Mouse (Mus musculus): ENCODE measurements around the gene Cald1.

The Cald1 gene

DNA sequence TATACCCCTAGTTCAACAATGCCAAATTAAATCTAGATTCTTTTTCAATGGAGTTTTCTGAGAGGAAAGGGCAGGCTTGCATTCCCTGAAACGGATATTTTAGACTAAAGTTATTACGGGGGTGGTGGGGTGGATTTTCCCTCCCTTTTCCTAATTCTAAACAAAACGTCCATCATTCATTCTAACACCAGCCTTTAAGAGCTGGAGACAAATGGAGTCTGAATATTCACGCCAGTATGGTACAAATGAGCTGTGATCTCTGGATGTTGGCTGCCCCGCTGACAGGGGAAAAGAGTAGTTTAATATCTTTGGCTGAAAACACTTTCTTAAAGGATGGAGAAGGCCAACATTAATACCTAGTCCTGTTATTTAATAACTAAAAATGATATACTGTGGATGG lies 66.4 kb downstream of the Cald1 start:
- ATAC-seq (ENCODE audit: low TSS enrichment): no peak

DNA sequence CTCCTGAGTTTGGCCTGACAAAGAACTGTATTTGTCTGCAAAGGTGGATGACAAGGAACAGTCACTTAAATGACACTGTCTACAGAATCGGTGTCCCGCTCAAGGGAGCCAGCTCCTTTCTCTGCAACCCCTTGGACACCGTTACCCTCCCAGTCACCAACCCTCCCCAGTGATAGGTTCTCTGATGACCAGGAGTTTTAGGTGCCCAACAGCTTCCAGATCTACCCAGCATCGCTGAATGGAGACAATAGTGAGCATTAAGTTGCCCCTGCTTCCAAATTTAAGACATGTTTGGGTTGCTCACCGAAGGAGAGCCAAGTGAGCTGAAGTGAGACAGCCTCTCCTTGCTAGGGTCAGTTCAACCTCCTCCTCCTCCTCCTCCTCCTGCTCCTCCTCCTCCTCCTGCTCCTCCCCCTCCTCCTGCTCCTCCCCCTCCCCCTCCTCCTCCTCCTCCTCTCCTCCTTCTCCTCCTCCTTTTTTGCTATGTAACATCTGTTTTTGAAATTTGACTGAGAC lies 70.5 kb downstream of the Cald1 start:
- no peak for ATAC-seq (ENCODE audit: low TSS enrichment)

DNA sequence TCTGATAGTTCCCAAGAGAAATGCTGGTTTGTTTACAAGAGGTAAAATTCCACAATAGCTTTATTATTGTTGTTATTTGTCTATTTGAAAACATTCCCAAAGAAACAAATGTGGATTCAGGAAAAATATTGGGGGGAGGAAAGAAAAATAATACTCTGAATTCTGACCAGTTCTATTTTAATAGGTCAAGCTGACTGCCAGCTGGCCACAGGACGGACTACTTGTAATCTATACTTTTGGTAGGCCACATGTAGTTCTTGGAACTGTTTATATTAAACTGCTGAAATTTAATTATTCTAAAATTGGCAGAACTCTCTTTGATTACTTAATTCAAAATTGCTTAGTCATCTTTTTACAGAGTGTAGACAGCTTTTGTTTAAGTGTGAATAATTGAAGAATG lies 73.1 kb downstream of the Cald1 start:
- no peak for ATAC-seq (ENCODE audit: low TSS enrichment)

DNA sequence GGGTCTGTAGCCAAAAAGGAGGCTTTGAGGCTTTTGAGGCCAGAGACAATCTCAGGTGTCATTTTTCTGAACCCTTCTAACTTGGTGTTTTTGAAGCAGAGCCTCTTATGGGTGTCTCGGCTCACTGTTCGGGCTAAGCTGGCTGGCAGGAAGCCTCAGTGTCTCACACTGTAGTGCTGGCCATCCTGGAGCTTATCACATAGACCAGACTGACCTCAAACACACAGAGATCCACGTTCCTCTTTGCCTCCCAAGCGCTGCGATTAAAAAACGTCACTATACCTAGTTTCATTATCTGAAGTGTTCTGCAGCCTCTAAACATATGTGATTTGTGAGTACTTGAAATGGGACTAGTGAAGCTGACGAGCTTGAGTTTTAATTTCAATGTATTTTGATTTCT lies 76.1 kb downstream of the Cald1 start:
- ATAC-seq (ENCODE audit: low TSS enrichment): no peak

DNA sequence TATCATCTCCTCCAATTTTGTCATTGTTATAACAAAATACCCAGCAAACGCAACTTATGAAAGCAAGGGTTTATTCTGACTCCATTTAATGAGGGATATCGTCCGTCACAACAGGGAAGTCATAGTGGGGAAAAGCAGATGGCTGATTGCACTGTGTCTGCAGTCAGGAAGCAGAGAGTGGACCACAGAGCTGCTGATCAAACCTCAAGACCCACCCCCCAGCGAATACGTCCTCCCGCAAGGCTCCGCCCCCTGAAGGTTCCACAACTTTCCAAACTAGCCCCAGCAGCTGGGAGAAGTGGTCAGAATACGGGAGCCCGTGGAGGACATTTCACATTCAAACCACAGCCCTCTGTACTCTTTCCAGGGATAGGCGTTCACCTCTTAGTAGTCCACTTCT lies 76.6 kb downstream of the Cald1 start:
- ATAC-seq (ENCODE audit: low TSS enrichment): no peak

DNA sequence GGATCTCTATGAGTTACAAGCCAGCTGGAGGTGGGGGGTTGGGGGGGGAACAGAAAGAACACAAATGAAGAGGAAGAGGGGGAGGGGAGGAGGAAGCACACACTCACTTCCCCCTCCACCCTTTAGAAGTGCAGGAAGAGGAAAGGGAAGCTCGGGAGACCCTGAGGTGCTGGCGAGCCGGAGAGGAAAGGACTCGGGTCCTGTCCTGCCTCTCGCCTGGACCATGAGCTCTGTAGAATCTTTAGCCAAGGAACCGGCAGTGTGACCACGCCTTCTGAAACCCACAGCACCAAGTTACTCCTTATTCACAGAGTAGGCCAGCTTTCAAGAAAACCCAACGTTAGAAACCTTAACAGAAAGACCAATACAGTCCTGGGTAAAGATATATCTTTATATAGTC lies 83.8 kb downstream of the Cald1 start:
- ATAC-seq (ENCODE audit: low TSS enrichment): no peak

DNA sequence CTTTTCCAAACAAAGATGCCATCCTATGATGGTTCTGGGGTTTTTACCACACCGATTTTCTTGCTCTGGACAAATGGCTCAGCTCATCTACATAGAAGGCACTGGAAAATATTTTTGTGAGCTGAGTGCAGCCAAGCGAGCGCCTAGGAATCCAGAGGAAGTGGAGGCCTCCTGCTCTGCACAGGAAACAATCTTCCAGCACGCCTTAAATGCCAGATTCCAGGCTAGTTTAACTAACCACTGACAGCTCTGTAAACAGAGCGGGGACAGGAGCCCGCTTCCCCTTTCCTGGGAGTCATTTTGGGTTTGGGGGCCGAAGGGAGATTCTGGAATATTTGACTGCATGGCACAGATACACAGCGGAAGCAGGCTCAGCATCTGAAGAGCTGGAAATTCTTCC lies 86.6 kb downstream of the Cald1 start:
- ATAC-seq (ENCODE audit: low TSS enrichment): no peak

DNA sequence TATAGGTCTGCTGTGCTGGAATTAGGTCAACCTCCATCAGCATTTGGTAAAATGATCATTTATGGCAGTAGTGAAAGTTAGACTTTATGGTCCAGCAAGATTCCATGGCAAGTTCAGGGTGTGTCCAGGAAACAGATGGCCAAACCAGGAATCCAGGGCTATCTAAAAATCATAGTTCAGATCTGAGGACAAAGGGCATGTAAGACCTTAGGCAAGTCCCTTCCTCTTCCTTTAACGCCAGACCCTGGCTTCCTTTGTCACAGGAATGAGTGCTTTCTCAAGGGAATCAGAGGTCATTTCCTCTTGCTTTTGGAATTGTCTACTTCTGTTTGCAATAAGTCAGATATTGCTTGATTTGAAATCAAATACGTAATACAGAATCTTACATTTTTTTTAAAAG lies 90.7 kb downstream of the Cald1 start:
- no peak for ATAC-seq (ENCODE audit: low TSS enrichment)

DNA sequence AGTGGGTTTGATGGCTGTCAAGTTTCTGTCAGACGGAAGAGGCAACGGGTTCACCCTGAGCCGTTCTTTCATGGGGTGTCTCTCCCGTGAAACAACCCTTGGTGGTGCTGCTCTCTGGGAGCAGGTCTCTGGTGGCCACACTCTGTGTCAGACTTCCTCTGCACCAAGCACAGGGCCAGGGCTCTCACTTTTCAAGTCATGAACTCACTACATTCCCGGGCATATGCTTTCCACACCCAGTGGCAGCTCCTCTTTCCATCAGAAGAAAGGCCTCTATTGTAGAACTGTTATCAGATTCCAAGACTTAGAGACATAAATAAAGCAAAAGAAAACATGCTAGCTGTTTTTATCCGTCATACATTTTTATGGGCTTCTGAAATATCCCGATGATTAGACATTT lies 93.1 kb downstream of the Cald1 start:
- ATAC-seq (ENCODE audit: low TSS enrichment): no peak

DNA sequence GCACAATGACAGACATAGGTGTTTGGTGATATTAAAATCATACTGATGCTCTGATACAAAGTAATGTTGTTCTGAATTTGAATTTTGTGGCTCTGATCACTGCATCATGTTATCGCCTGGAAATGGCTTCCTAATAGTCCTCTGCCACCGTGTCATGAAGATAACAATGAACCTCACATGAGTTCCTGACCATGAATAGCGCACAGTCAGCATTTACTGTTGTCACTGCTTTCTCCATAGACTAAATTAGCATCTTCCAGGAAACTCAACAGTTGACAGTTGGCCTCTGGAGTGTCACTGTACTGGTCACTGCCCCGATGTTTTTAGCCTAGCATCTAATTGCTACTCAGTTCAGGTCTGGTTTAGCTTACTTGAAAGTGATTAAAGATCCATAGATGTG lies 95.8 kb downstream of the Cald1 start:
- ATAC-seq (ENCODE audit: low TSS enrichment): no peak

DNA sequence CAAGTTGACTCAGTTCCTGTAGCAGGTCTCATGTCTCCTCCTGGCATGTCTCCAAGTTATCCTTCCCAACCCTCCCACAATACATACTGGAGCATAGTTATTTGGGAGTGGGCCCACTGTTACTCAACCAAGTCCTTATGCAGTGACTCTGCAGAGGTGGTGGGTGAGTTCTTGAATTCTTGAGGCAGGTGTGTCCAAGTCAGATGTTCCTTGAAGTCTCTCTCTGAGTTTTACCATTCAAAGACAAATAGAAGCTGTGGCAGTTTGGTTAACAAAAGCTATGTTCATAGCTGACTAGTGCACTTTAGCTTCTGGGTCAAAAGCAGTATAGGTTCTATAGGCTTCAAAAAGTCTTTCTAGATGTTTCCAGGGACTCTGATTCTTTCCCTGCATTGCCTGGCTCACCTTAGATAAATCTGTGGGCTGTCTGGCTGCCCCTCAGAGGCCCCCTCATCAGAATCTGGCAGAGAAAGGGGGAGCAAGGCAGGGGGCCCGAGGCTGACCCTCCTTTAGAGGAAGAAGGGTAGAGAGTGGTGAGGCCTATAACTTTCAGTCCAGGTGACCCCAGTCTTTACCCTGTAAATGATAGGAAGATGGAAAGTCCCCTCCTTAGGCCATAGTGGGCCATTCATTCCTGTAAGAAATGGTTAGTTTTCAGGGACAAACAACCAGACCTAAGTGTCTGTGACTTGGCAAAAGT lies 105.3 kb downstream of the Cald1 start:
- no peak for ATAC-seq (ENCODE audit: low TSS enrichment)

DNA sequence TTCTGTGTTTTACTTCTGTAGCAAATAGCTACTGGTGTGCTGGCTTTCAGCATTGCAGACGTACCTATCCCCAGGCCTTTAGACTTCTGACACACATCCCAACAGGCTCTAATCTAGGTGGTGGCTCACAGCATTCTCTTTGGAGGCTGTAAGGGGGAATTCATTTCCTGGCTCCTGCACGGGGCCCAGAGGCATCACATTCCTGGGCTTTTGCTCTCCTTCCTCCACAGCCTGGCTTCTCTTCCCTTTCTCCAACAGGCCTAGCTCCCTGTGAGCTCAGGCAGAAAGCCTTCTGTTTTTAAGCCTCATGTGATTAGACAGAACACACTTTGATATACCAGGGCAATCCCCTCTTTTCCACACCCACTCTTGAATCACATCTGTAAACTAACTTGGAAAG lies 109.2 kb downstream of the Cald1 start:
- no peak for ATAC-seq (ENCODE audit: low TSS enrichment)

DNA sequence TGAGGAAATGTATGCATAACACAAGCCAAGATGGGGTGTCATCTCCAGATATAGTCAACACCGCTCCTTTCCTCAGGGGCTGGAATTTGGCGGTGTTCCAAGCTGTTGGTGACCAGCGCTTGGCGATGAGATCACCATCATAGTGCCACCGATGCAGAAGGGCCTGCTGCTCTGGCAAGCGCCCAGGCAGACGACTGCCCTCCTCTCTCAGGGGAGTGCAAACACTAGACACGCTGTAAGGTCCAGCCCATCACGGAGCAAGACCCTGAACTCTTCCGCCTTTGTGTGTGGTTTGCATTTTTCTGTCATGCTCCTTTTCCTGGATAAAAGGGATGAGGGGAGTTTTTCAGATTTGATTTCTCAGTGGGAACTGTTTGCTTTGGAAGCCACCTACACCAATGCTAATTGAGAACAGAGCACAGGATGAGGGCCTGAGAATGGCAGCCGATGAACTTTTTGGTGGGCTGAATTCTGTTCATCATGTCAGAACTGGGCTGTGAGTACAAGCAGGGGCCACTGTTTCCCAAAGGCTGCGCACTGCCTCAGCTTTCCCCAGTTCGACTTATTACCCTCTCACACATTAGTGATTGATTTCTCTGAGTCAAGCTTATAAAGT lies 110.5 kb downstream of the Cald1 start:
- peak; percentile 55 for ATAC-seq (ENCODE audit: low TSS enrichment)

DNA sequence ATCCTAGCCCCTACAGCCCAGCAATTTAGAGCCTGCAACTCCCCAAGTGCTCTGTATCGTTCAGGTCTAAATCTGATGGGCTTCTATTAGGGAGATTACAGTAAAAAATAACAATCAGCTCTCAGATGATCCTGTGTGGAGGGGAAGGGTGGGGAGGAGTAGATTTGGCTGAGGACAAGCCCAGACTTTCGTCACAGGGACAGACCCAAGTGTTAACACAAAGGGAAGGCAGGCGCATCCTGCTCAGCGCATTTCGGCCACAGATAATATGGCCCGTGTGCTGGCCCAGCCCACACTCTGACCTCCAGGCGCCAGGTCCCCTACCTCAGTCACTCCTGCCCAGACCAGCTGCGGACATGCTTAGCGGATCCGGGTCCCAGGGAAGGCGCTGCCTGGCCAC lies 111.0 kb downstream of the Cald1 start:
- peak; percentile 80 for ATAC-seq (ENCODE audit: low TSS enrichment)

DNA sequence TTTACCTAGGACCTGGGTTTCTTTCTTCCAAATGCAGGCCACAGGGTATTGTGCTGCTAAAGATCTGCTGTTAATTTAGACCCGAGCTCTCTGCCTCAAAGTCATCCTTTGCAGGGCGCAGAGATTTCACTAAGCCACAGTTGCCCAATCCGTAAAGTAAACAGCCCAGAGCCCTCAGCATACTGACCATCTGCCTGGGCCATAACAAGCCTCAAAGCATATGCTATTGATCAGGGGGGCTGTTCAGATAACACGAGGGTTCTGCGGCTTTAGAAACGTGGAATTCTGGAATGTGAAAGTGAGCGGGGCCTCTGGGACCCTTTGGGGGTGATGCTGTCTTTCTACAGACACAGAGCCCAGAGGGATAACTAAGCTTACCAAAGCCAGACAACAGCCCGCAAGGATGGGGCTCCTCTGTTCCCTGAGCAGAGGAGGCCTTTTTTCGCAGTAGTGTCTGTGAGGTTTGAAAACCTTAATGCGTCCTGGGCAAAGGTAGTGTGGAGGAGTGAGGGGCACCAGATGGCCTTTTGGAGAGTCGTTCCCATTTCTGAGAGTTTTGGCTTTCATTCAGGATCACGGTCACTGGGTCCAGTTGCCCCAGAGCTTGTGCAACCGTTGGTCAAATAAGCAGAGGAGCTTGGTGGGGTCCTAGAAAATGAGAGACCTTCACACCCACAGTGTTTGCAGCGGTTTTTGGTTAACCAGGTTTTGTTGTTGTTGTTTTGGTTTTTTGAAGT lies 111.8 kb downstream of the Cald1 start:
- ATAC-seq (ENCODE audit: low TSS enrichment): no peak

DNA sequence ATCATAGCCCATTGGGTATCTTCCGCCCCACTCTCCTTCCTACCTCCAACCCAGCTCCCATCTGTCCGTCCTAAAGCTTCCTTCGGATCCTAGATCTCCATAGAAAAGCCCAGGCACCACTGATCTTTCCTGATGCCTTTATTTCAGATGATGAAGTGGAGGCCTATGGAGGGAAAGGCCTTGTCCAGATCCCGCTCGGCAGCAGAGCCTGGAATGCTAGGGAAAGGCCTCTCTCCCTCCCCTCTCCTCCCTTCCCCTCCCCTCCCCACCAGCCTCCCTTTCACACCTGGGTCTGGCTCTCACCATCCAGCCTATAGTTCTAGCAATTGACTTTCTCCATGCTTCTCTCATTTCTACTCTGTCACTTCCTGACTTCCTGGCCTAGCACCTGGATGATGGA lies 112.5 kb downstream of the Cald1 start:
- ATAC-seq (ENCODE audit: low TSS enrichment): no peak

DNA sequence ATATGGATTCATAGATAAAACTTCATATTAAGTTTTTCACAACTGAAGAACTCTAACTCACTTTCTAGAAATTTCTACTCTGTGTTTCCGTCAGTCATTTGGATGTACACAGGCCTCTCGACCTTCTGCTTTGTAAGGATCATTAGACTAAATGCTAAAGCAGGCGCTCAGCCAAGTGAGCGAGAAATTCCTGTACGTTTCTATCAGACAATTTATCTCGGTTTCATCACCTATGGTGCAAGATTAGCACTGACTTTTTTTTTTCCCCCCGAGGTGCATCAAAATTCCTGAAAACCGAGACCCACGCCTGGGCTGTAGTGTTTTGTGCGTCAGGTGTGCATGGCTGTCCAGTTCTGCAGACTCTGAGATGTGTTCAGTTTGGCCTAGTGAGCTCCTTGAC lies 113.3 kb downstream of the Cald1 start:
- ATAC-seq (ENCODE audit: low TSS enrichment): no peak

DNA sequence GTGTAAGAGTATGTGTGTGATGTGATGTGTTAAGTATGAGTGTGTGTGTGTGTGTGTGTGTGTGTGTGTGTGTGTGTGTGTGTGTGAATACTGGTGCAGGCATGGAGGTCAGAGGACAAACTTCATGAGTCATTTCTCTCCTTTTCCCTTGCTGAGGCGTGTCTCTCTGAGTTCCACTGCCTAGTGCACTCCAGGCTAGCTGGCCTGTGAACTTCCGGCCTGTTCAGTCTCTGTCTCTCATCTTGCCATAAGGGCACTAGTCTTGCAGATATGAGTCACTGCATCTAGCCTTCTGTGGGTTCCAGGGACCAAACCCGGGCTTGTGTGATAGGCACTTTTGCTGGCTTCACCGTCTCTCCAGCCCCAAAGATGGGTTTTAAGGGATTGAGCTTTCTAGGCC lies 114.9 kb downstream of the Cald1 start:
- ATAC-seq (ENCODE audit: low TSS enrichment): no peak

DNA sequence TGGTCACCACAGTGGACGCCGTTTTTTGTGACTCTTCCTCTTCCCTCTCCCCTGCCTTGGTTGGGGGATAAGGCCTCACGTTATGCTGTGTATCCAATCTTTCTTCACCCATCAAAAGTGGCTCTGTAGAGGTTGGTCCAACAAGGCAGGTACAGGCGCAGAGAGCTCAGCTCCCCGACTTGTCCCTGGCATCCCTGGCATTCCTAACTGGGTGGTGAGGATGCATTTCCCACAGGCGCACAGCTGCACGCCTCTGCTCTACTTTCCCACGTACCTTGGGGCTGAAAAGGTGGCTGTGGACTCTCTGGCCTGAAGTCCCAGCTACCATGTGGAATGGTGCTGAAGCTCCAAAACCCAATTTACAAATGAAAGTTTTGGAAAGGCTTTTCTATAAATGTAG lies 115.5 kb downstream of the Cald1 start:
- no peak for ATAC-seq (ENCODE audit: low TSS enrichment)

DNA sequence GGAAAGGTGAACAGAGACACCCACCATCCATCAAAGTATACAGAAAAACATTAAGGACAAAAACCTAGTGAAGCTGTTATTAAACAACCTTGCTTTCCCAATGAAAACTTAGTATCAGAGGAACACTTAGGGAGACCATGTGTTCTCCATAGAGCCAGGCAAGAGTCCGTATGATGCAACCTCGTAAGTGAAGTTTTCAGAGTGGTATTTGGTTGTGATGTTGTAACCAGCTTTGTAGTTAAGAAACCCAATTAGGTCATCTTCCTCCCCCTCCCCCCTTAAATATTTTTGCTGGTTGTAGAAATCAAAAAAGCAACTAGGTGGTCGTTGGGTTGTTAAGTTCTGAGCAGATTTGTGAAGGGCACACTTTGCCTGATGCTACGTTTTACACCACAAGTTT lies 116.3 kb downstream of the Cald1 start:
- no peak for ATAC-seq (ENCODE audit: low TSS enrichment)

DNA sequence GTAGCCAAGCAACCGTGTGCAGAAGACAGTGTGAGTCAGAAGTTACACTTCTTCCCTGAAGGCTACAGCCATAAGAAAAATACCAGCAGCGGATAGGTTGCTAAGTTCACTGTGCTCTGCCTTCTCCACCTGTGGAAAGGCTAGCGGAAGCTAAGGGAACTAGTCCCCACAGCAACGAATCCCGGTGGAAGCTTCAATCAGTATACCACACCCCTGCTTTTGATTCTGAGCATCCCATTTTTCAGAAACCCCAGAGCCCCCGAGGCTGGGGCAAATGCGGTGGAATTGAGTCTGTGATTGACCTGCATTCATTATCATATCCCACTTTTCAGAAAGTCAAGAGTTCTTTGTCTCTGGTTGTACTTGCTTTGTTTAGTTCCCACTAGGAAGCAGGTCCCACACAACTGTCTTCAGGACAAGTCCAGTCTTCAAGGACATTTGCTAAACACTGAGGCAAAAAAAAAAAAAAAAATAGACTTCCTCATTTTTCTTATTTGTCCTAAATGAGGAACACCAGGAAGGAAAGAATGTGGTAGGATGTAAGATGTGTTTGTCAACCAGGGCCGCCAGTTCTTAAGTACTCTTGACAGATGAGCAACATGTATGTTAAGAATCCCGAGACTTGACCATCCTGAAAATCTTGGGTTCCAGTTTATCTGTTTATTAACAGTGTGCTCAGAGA lies 118.0 kb downstream of the Cald1 start:
- ATAC-seq (ENCODE audit: low TSS enrichment): no peak

DNA sequence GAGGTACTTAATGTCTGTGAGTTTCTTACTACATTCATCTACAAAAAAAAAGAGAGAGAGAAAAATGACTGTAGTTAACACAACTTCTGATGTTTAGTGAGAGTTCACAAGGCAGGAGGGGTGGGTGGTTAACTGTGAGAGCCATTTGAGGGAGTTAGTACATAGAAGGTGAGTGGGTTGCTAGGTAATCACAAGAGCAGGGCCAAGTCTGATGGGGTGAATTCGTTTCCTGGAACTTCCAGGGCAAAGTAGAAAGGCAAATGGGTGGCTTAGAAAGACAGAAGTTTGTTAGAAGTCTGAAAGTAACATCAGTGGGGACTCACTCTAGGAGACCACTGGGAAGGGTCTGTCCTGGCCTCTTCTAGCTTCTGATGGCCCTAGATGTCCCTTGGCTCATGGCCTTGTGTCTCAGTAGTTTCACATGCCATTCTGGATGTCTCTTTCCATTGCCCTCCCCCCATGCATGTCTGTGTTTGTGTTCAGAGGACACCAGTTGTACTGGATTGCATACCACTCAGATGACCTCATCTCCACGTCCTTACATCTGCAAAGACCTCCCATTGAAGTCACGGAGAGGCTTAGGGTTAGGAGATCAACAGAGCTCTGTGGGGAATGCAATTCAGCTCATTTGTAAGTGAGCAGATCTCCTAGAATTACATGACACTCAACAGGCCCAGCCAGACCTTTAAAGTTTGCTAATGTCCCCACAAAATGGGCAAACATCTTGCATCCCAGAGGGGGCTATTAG lies 118.8 kb downstream of the Cald1 start:
- no peak for ATAC-seq (ENCODE audit: low TSS enrichment)
